Mouse (Mus musculus): ENCODE data around the gene Gna15.

The Gna15 gene

DNA sequence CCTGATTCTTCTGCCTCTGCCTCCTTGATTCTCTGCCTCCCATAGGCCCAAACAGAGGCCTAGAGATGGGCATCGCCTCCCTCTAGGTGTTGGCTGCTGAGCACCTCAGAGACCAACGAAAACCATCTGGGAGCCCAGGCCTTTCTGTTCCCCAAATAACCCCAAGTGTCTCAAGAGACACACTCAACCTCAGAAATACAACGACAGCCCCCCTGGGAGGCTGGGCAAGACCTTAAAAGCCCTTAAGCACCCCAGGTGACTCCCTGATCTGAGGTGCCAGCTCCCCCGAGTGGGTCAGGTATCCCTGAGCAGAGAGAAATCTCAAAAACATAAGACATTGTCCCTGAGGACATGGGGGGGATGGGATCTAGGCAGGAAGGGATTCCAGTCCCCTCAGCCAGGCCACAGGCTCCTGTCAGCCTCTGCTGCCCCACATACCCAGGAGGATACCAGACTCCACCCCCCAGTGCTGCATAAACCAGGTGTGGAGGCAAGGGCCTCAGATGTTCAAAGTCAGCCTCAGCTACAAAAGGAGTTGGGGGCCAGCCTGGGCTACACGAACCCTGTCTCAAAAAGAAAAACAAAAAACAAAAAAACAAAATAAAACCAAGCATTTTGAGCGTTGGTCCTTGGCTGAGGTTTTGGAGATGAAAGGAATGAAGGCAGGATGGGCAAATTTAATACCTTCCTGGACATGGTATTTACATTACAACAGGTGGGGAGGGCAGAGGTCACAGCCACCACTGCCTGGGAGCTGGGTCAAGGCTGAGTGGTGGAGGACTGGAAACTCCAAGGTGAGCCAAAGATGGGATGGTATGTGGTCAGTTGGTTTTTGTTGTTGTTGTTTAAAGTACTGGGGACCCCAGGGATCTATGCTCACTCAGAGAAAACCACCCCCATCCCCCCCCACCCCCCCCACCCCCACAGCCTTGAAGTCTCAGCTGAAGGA, 30.1 kb upstream of the Gna15 start:
- no peak for DNase-seq (ENCODE audit: low read depth, low spot score)

DNA sequence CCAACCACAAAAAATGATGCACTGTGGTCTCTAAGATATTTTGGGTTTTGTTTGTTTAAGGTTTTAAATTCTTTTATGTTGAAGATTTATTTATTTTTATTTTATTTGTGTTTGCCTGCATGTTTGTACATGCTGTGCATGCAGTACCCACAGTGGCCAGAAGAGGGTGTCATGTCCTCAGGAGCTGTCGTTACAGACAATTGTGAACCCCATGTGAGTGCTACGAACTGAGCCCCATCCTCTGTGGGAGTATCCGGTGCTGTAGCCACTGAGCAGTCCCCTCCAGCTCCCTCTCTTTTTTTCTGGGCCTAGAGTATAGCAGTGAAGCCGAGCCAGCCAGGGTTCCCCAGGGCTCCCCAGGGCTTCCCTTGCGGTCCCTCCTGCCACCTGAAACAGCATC, 29.2 kb upstream of the Gna15 start:
- DNase-seq (ENCODE audit: low read depth, low spot score): no peak

DNA sequence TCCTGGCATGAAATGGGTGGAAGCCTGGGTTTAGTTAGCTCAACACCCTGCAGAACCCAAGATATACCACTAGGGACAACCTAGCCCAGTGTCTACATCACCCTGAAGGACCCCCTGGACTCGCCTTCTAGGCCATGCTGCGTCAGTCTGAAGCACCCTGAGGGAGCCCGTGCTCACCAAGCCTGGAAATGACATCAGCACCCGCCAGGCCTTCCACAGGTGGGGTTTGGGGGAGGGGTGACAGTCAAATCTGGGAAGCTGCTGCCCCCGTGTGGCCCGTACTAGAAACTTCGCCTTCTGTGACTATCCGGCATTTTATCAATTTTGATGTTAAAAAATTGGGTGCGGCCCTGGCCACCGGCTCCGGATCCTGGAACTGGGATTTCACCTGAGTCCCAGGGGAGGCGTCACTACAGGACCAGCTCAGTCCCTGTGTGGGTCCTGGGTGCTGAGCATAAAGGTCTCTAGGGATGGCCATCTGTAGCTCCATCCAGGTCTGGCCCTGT, 27.6 kb upstream of the Gna15 start:
- DNase-seq (ENCODE audit: low read depth, low spot score): peak; percentile 54

DNA sequence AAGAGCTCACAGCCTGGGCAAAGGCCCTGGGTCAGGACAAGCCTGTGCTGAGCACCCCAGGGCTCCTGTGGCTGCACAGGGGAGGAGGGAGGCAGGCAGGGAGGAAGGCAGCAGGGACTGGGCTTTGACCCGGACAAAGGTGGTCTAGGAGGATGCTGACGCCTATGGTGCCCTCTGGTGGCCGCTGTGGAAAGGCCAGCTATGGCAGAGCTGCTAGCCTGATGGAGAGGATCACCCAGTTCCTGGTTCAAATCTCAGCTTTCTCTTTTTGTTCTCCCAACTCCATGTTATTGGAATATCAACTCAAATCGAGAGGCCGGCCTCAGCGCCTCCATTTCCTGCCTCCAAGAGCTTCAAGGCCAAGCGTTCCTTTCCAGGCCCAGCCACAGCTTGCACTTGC, 26.2 kb upstream of the Gna15 start:
- DNase-seq (ENCODE audit: low read depth, low spot score): no peak

DNA sequence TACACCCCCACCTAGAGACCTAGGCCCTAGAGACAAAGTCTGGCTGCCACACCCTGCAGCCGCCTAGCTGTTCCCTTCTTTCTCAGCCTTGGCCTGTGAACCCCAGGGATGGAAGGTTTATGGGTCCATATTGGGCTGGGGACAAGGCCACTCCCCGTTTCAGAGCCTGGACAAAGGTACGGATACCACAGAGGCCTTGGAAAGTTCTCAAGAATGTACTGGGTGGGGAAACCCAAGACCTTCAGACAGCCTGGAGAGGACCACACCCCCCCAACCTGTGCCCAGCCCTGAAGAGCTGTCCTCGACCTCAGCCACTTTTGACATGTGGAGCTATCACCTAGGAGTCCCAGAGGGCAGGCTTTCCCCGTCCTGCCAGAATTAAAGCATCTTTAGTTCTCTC, 24.9 kb upstream of the Gna15 start:
- no peak for DNase-seq (ENCODE audit: low read depth, low spot score)

DNA sequence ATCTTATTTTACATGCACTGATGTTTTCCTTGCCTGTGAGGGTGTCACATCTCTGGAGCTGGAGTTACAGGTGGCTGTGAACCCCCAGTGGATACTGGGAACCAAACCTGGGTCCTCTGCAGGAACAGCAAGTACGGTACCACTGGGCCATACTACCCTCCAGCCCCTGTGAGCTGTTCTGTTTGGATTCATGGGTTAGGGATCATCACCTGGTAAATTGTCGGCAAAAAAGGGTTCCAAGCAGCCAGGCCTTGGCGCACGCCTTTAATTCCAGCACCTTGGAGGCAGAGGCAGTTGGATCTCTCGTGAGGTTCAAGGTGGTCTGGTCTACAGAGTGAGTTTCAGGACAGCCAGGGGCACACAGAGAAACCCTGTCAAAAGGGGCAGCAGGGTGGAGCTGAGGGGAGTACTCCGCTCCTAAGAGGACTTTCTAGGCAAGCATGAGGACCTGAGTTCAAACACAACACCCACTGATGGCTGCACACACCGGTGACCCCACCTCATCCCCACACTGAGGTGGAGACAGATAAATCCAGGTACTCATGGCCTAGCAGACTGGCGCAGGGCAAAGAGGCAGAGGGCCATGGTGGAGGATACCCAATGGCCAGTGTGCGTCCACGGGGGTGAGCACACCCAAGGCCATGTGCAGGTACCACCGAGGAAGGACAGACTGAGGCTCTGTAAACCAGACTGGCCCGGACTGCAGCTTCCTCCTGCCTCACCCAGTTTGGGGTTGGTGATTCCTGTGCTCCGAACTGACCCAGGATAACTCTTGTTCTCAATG, 23.0 kb upstream of the Gna15 start:
- DNase-seq (ENCODE audit: low read depth, low spot score): no peak

DNA sequence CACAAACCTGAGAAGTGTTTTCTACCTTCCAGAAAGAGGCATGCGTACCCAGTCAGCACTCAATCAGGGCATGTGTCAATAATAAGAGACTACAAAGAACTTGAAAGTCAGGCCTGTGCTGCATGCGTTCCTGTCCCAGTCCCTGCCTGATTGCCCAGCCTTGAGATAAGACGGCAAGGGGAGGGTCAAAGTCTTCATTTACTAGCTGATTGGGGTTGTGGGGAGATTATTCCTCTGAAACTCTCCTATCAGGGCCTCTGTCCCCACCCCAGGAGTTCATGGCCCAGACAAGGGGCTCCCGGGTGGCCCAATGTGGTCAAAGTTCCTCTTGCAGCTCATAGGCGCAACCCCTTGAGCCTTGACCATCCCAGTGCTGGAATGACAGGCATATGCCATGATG, 22.3 kb upstream of the Gna15 start:
- no peak for DNase-seq (ENCODE audit: low read depth, low spot score)

DNA sequence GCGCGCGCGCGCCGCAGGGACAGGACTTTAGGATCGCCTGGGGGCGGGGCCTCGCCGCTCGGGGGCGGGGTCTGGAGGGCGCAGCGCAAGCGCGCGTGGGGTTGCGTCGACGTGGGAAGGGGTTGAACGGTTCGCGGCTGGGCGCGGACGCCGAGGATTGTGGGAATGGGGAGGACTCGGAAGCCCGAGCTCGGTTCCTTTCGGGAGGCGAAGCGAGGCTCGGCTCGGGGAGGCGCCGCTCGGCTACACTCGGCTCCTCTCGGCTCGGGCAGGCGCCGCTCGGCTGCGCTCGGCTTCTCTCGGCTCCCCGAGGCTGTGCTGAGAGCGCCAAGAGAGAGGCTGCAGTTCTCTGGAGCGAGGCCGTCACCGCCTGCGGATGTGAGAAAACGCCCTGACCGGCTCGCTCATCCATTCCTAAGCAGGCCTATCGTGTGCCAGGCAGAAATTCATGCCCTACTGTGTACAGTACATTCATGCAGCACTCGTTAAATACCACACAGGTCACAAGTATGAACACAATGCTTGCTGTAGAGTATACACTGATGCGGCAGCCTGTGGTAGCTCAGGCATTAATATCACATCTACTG, 21.2 kb upstream of the Gna15 start, which contains the start of gene Gna11:
Gna11 (minus strand) TSS at position 30 of the 587 bp plus-strand sequence.
- DNase-seq (ENCODE audit: low read depth, low spot score): peak; percentile 91

DNA sequence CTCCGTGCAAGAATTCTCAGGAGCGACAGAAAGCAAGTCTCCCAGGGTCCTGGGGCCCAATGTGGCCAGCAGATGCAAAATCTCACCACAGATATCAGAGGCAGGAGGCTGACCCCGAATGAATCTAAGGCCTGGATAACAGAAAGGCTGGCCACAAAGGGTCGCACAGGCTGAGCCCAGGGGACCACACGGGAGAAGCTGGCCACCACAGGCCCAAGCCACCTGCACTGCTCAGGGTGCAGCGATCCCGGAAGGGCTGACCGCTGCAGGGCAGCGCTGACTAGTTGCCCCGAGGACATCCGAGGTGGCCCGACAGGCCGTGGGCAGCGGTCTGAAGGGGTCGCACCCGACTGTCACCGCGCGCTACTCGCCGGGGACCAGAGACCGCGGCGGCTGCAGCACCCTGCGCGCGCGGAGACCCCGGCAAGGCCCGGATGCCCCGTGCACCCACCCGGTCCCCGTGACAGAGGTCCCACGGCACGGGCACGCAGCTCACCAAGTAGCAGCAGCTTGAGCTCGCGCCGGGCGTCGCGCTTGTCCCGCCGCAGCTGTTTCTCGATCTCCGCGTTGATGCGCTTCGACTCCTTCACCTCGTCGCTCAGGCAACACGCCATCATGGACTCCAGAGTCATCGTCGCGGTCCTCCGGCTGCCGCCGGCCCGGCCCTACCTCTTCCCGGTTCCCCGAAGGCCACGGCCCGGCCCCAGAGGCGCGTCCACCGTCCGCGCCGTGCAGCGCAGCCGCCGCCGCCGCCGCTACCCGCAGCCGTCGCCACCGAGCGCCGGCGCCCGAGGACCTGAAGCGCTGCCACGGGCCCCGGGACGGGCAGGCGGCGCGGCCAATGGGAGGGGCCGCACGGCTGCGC, 20.5 kb upstream of the Gna15 start:
- no peak for DNase-seq (ENCODE audit: low read depth, low spot score)

DNA sequence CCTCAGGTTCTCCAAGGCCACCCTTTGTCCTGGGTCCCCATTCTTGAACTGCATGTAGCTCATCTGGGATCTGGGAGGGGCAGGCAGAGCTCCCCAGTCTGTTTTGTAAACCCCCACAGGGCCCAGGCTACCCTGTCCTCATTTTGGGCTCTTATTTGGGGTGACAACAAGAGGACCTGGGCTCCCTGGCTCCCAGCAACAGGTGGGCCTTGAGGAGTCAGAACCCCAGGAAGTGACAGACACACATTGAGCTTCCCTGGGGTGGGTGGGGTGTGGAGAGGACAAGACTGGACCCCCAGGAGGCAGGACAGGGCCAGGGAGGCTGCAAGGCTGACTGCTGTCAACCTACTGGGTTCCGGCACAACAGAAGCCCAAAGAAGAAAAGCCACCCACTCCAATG, 19.6 kb upstream of the Gna15 start:
- no peak for DNase-seq (ENCODE audit: low read depth, low spot score)

DNA sequence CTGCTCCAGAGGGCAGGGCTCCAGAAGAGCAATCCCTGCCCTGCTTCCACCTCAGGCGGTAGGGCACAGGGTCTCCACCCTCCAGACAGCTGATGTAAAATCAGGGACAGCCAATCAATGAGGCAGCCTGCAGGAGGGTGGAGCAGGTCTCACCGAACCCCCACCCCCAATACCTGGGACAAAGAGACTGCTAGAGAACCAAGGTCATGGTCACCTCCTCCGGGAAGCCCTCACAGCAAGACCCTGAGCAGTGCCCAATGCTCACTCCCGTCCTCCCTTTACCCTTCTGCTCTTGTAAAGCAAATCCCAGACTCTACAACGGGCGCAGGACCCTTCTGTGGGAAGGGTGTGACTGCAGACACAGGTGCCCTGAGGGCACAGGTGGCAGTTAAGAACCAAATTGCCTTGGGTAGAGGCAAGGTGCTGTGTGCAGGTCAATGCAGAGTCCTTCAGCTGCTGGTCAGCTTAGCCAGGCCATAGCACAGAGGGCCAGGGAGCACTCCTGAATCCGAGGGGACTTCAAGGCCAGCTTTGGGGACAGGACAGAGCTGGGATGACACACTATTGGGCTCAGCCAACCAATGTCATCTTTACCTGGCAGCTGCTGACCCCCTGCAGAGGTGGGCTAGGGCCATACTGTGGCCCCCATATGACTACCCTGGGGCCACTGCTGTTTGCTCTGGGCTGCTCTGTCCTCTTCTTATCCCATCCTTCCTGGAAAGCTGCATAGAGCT, 18.9 kb upstream of the Gna15 start:
- DNase-seq (ENCODE audit: low read depth, low spot score): no peak

DNA sequence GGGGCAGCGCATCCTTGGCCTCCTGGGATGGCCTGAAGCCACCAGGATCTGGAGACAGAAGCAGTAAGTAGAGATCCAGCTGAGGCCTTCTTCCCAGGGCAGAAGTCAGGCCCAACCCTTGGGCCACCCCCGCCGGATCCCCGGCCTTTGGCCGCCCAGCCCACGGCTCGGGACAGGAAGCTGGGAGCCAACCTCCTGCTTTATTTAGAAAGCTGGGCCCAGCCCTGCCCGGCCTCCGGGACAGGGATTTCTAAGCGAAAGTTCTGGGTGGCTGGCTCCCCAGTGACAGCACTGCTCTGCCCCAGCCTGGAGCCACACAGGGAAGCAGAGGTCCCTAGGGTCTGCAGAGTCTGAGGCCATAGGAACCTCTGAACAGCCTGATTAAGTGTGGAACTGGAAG, 17.8 kb upstream of the Gna15 start:
- DNase-seq (ENCODE audit: low read depth, low spot score): no peak

DNA sequence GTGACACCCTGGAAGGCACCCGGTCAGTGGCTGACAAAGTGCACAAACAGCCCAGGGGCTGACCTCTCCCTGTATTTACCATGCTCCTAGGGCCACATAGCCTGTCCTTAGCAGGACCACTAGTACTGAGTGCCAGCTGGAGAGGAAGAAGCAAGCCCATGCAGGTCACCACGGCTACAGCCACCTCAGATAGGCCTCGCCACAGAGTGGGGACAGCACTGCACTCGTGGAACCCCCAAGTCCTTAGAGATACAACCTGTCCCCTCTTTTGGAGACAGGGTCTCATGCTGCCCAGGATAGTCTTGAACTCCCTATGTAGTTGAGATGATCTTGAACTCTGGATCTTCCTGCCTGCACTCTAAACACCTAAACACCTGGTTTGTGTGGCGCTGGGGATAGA, 17.3 kb upstream of the Gna15 start:
- DNase-seq (ENCODE audit: low read depth, low spot score): no peak

DNA sequence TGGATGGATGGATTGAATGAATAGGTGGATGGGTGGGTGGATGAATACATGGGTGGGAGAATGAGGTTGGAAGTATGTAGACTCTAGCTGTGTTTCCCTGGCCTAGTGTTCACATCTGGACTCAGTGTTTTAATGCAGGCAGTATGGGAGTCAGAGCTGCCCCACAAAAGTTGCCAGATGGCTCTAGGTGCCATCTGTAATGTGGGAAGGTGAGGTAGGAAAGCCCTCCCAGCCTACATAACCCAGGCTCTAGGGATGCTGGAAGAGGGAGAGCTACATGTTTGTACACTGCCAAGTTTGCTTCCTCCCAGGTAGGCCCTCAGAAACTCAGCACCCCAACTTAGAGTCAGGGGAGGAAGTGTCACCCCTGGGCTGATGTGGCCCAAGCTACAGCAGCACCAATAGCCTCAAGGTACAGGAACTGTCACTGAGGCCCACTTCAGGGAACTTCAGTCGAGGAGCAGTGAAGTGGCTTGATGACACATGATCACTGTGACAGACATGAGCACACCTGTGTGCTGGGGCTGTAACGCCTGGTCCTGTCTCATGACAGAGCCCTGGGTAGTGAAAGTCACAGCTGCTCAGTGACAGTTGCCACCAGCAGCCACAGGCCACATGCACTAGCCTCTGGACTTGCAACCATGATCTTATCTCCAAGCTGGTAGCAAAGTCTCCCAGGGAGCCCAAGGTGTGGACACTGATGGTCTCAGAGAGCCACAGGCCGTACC, 14.5 kb upstream of the Gna15 start:
- DNase-seq (ENCODE audit: low read depth, low spot score): no peak

DNA sequence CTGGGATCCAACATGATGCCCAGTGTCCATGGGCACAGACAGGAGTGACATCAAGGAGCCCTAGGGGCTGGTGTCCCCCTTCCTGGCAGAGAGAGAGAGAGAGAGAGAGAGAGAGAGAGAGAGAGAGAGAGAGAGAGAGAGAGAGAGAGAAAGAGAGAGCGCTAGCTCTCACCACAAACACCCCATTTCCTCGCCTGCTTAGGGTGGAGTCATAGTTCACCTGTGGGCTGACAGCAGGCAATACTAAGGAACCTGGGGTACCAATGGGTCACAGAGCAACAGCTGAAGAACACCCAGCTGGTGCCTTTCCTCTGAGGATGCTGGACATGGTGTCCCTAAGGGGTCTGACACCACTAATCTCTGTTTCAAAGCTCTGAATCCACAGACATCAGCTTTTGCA, 13.4 kb upstream of the Gna15 start:
- no peak for DNase-seq (ENCODE audit: low read depth, low spot score)

DNA sequence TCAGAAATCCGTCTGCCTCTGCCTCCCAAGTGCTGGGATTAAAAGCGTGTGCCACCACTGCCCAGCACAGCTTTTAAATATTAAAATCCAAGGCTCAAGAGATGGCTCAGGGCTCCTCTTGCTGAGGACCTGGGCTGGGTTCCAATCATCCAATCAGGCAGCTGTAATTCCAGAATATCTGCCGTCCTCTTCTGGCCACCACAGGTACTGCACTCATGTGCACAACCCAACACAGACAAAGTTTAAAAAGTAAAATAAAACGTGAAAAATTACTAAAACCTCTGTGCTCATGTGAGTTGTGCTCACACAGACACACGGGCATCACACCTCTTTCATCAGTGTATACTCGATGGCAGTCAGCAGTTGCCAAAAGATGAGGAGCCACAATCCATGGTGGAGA, 12.7 kb upstream of the Gna15 start:
- DNase-seq (ENCODE audit: low read depth, low spot score): no peak

DNA sequence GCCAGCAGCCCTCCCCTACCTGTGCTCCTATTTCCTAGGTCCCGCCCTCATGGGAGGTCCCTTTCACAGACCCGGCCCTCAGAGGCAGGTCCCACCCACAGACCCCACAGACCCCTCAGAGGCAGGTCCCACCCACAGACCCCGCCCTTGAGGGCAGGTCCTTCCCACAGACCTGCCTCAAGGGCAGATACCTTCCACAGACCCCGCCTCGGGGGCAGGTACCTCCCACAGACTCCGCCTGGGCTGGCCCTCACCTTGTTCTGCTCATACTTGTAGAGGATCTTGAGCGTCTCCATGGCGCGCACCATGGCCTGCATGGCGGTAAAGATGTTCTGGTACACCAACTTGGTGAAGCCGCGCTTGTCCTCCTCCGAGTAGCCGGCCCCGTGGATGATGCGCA, 10.8 kb upstream of the Gna15 start:
- no peak for DNase-seq (ENCODE audit: low read depth, low spot score)

DNA sequence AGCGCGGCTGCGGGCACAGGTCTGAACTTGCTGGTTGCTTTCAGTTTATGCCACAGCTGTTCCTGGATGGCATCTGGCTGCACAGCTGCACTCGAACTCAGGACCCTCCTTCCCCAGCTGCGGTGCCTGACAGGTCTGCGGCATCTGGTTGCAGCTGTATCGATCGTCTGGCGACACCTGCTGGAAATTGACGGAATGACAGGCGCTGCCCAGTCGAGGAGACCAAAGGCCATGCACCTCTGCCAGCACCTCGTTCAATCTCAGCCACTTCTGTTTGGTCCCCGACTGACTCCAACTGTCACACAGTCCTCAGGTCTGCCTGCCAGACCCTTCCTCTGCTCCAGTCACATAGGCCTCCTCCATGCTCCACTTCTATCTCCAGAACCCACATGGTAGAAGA, 2.8 kb upstream of the Gna15 start:
- DNase-seq (ENCODE audit: low read depth, low spot score): peak; percentile 63

DNA sequence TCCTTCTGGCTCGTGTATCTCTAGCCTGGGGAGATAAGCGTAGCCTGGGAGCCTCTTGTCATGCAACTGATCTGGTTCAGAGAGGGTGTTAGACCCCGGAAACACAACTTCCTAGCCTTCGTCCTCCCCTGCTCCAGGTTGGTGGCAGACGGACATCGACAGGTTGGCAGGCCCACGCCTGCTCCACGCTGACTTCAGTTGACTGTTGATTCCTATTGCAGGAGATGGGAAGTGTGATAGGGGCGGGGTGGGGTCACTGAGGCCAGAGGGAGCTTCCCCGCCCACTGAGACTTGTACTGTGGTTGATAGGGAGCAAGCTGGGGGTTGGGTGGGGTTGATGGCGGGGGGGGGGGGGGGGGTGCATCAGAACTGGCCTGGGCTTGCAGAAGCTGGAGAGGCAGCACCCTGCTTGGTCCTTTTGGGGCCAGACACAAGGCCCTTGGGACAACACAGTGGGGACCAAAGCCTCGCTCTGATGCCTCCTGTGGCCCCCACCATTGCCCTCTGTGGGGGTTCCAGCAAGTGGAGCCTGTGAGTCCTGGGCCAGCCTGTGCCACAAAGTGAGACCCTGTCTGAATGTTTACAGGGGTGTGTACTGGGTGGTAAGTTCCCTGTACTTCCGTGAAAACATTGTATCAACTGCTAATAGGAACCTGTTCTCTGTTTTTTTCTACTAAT, 1.1 kb upstream of the Gna15 start:
- DNase-seq (ENCODE audit: low read depth, low spot score): no peak
